Mouse (Mus musculus) liver, adult 2 months (tissue): ENCODE data around the gene Serpinb5.
"Not testable (repeated sequence)": the region's sequence is repeated elsewhere in the genome, so short reads cannot be mapped to it uniquely, and the experiment has no call there.

ENCODE experiments used
- CTCF ChIP-seq: fragments of 200-500 bp; IDR thresholded peaks from 2 replicates; pipeline ENCODE4 v1.5.1; 2011; ENCODE audit warnings: low read depth, low read length, control low read depth
- POLR2A ChIP-seq: fragments of 200-500 bp; IDR thresholded peaks from 2 replicates; pipeline ENCODE4 v1.6.1; 2011; ENCODE audit warnings: low read length, control low read depth; ENCODE audit not compliant: insufficient read depth; ENCODE audit errors: extremely low read depth

- not testable (repeated sequence) for TF ChIP-seq POLR2A, CTCF
Measured at GRCm38 (mm10) chr1:106895142-106895541, 34.2 kb downstream of the Serpinb5 start.
